Mouse (Mus musculus): ENCODE data around the gene Pip4k2a.

Gene Pip4k2a

DNA sequence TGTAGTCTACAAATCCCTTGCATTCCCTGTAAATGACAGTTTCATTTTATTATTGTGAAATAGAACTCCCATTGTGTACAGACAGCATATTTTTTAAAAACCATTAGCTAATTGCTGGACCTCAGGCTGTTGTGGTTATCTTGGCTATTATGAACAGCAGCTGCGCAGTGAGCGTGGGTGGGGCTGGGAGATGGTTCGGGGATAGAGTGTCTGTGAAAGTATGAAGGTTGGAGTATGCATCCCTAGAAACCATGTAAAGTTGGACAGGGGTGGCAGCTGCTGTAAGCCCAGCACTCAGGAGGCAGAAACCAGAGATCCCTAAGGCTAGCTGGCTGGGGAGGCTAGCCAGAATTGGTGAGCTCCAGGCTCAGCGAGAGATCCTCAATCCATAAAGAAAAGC lies 158.4 kb downstream of the Pip4k2a start:
- no peak for DNase-seq (ENCODE audit: low read depth)

DNA sequence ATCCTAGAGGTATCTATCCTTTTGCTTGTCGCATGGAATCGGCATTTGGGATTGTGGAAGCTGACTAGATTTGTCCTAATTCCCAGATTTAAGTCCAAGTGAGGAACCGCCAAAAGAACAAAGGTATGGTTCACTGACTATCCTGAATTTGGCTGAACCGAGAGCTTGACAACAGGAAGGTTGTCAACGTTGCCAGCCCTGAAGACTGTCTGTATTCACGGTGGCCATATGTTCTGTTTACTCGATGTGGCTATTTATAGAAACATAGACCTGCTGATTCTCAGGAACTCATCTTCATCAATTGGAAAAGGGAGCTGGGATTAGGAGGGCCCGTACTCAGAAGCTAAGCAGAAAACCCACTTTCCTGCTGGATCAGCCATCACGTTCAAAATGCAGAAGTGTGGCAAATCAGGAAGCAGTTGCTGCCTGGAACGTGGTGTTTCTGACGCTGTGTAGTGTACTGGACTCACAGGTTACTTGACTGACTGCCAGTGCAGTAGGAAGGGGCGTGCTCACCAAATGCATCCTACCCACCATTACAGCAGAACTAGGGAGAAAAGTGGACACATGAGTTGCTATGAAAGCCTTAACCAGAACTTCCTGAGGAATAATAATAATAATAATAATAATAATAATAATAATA lies 162.5 kb downstream of the Pip4k2a start:
- DNase-seq (ENCODE audit: low read depth): no peak

DNA sequence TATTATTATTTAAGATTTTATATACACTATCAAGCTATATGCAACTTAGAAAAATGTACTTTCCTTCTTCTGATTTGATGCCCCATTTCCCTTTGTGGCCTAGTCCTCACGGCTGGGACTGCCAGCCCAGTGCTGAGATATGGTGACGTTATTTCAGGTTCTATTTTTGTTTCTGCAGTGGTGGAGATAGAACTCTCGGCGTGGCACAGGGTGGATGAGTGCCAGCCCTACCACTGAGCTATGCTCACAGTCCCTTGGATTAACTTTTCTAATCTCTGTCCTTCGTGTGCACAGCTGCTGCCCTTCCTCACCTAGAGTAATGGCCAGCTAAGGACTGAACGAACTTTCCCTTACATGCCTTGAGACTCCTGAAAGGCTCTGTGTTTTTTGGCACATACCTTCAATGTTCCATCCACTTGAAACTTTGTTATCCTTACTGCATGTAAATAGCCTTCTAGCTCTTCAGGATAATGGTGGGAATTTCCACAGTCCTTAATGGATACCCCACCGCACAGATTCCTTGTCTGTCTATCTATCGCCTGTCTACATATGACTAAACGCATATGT lies 164.8 kb downstream of the Pip4k2a start:
- no peak for DNase-seq (ENCODE audit: low read depth)

DNA sequence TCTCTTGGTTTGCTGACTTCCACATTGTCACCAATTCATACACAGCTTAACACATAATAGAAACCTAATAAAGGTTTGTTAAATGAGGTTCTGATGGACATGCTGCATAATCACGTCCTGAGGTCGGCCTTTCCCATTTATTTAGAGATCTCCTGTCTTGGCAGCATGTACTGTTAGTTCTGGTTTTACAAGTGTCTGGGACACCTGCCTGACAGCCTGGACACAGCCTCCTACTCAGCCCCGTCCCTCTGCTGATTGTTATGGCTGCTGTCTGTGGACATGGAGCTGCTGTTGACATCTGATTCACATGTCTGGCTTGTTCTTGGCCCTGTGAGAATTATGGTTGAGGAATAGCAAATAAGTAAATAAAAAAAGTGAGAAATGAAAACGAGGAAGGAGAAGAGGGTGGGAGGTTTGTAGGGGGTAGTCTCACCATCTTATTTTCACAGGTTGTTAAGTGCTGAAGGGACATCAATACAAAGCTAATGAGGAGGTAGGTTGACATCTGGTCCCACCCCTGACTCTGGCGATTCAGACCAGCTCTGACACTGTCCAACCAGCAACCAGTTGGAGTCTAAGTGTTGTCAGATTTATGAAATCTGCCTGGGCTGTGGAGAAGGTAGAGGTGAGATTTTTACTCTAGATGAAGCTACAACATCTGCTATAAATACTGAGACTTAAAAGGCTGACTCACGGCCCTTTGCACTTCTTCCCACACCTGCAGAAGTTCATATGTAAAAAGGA lies 166.7 kb downstream of the Pip4k2a start:
- DNase-seq (ENCODE audit: low read depth): no peak

DNA sequence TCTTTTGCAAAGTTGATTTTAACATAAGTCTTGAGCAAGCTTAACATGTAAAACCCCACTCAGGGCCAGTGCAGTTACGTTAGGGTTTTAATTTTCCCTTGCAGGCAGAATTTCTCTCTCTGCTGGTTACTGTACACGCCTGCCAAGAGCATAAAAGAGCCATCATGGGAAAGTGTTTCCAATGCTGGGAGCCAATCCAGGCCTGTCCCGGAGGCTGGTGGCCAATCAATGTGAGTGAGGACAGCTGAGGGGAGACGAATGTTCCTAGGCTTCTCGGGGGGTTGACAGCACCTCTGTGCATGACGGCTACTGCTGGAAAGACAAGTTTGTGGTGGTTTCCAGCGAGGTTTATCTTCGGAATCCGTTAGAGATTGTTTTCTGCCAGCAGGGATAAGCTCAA lies 175.2 kb downstream of the Pip4k2a start:
- DNase-seq (ENCODE audit: low read depth): no peak

DNA sequence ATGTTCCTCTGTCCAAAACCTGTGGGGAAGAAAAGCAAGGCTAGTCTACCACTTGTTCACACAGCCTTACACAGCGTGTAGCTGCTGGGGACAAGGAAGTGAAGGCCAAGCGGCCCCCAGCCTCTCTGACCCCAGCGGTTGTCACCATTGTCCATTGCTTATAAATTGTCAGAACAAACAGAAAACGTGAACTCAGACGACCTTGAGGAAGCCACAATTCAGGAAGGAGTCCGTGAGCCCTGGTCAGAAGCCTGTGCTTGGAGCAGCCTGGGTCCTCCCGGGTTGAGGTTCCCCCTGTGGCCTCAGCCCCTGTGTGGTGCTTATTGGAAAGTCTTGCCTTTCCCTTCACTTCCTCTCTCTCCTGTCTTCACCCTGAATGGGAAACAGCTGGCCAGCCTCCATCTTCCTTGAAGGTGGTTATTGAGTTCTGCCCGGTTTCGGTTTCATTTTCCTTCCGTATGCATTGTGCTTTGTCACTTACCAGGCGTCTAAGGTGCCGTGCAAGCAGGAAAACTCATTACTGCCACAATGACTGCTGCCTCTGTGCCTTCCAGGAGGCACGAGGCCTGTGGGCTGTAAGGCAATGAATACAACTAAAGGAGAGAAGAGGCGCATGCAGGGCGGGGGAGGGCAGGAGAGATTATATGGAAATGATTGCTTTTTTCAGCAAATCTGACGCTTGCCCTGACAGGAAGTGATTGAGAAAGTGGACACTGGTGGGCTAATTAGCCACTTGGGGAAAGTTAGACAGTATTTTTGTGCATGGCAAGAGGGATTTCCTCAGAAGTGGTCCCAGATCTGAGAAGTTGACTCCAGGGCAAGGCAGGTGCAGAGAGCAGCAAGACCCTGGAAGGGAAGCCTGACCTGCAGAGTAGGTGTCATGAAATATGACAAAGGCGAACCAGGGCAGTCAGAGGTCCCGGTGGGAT lies 176.2 kb downstream of the Pip4k2a start:
- peak; percentile 40 for DNase-seq (ENCODE audit: low read depth)

DNA sequence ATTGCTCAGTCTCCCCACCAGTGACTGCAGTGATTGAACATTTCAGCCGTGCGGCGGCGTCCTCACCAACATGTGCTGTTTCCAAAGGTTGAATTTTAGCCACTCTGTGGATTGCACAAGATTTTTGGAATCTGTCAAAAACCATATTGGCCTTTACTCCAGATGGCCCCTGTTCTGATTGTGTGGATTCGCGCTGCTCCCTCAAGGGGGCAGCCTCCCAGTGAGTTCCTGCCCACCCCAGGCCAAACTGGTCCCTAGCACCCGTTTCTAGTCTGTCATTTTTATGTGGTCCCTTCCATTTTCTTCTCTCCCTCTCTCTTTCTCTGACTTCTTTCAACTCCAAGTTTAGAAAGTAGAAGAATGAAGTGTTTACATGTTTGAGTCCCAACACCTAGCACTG lies 178.4 kb downstream of the Pip4k2a start:
- DNase-seq (ENCODE audit: low read depth): no peak

DNA sequence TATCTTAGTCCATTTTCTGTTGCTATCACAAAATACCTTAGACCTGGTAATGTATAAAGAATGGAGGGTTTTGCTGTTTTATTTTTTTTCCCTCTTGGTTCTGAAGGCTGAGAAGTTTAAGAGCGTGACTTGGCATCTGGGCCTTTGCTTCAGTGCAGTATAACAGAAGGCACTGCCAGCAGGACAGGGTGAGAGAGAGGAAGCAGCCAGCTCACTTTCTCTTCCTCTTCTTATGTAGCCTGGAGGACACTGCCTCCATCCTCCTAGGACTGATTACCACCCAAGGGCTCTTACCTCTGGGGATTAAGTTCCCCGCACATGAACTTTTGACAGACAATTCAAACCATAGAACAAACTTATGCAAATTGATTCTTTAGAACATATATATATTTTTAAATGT lies 181.9 kb downstream of the Pip4k2a start:
- no peak for DNase-seq (ENCODE audit: low read depth)

DNA sequence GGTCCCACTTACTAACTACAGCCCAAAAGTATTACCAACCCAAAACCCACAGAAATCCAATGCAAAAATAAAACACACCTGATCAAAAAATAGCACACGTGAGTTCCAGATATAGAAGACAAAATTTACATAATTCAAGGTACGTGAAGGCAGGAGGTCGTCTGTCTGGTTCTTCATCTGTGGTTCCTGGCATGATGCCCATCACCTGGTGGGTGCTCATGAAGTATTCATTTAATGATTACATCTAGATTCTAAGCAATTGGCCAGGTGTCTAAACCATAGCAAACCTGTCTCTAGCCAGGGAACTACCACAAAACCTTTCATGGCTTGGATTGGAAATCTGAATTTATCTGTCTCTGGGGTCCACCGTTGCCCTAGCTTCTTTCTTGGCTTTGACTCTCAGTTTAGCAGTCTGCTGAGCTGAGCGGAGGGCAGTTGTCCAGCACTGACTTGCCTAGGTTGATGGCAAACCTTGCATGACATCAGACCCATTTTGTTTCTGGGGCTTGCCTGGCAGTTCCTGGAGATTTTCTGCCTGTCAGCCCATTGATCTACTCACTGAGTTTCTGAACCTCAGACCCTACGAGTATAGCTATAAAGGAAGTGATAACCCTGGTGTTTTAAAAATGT lies 182.5 kb downstream of the Pip4k2a start:
- DNase-seq (ENCODE audit: low read depth): no peak

DNA sequence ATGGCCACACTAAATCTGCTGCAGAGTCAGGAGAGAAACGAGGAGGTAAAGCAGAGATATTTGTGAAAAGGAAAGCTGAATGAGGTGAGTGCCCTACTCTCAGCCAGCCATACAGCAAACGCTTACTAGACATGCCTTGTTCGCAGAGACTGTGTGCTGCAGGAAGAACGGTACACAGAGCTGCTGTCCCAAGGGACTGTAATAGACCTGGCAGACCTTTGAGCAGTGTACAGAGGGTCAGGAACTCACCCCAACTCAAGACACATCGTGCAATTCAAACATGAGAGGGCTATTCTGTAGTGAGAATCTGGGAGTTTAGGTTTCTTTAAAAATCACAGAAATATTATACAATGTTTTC lies 183.5 kb downstream of the Pip4k2a start:
- DNase-seq (ENCODE audit: low read depth): no peak

DNA sequence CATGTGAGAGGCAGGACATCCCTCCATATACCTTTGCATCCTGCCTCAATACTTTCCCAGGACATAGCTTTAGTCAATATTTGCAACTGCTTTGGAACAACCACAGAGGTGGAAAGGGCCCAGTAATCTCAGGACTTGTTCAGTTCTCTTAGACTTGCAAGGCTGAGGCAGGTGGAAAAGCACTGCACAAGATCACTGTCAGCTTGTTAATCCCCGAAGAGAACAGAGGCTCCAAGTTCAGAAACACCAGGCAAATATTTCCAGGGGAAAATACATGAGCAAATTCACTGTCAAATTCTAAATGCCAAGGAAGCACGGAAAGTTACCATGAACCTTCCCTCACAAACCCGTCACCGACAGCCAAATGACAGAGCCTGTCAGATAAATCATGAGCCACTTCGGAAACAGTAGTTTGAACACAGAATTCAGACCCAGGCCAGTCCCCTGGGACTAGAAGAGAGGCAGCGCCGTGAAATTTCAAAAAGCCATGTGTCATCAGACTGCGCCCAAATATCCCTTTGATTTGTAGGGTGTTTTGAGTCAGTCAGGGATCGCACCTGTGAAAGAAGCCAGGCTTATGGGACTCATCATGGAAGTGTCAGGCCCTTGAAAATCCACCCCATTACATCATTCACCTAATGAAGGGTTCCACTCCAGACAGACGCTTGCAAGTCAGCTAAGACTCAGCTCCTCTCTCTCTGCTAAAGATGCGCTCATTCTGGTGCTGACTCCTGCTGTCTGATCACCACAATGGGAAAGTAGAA lies 184.1 kb downstream of the Pip4k2a start:
- DNase-seq (ENCODE audit: low read depth): no peak

DNA sequence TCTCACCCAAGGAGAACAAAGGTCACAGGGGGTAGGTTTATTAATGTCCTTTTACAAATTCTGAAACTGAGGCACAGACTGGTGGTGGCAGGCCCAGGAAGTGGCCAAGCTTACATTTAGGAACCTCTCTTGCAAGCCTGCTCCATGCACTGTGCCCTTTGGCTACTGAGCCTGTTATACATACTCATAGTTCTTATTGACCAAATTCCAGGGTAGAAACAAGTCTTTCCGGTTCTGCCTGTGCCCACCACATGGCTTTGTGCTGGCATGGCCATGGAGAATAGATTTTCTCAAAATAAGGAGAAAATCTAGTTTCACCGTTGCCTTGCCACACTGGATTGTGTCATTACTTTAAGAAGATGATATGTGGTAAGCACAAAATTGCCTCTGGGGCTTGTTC lies 190.0 kb downstream of the Pip4k2a start:
- DNase-seq (ENCODE audit: low read depth): no peak

DNA sequence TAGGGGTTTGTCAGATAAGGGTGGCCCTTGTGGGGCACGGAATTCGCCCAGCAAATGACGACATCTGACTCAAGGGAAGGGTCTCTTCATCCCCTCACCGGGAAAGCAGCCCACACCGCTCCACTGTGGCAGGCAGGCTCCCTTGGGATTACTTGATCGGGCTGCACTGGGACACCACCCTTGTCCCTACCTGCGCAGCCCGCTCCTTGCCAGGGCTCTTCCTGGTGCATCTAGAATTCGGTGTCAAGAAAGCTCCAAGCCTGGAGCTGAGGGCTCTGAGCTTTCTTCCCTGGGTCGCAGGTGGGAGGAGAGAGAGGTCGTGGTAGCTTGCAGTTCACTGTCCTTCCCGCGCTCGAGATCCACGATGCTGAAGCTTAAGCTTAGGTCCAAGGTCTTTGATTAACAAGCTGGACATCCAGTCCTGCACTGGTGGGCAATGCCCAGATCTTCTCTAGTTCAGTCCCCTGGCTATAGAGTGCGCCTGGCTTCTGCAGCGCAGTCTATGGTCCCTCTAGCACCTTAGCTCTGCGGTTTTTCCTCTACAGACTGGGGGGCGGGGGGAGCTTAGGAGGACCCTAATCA lies 196.6 kb downstream of the Pip4k2a start:
- DNase-seq (ENCODE audit: low read depth): no peak

DNA sequence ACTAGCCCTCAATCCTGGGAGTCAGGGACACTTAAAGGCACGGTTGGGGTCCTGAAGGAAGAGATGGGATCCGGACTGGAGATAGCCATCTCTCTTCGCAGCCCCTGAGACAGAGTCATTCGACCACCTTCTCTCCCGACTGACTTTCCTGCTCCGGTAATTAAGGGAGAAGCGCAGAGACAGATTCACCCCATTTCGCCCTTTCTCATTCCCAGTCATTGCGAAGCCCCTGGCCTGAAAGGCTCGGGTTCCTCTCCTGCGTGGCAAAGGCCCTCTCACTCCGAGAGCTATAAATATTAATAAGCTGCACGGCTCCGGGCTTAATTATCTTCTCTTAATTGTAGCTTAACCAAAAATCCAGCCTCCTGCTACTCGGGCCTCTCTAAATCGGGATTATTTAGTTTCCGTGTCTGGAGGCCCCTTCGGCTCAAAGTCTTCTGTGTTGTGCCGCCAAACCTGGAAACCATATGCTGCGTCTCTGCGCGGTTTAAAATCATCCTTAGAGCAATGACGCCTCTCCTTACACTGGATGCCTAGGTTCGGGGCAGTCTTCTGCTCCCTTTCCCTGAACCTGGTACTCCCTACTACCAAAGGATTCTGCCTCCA lies 197.2 kb downstream of the Pip4k2a start:
- DNase-seq (ENCODE audit: low read depth): no peak

DNA sequence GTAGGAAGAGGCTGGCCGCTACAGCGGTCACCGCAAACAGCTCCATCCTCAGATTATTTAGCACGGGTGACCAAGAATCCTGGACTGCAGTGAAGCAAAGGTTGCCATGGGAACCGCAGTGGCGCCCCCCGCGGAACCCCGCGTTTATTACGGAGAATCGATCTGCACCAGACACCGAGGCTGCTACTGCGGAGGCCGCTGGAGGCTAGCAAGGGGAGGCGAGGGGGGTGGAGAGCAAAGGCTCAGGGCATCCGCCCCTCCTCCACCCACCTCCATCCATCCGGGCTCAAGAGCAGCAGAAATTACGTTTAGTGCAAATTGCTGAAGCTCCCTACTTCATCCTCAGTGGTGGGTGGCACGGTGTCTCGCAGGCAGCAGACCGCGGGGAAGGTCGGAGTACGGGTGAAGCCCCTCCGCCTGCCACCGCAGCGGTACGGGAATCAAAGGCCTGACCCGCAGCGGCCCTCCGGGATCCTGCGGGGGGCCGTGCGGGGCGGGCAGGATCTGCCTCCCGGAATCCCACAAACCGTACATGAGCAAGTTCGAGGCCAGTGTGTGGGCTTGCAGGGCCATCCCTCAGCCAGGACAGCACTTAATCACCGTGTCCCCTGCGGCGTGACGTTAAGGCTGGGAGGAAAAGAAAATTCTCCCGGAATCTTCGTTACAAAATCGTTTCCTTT lies 197.8 kb downstream of the Pip4k2a start:
- DNase-seq (ENCODE audit: low read depth): no peak

DNA sequence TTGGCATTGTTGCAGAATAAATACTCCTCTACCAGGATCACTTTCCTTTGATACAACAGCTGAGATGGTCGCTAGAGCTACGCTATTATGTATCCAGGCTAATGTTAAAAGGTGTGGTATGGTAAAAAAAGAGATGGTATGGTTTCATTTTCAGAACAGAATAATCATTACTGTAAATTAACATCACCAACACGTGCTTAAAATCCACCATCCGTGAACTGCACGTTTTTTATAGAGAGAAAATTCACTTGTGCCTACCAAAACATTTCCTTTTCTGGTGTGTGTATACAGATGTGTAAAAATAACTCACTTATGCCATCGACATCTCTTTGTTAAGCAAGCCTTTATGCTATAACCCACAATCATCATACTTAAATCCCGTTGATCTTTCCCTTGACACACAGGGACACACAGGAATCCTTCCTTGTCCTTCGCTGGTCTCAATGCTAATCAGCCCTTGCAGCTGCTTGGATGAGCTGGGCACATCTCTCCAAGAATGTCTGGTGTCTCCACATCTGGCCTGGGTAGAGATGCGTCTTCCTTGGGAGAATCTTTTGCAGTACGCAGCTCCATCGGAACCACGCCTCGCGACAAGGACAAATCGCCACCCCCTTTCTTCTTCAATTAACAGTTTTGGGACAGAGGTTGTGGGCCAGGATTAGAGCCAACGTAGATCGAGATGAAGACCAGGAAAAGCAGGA lies 198.5 kb downstream of the Pip4k2a start:
- DNase-seq (ENCODE audit: low read depth): no peak

DNA sequence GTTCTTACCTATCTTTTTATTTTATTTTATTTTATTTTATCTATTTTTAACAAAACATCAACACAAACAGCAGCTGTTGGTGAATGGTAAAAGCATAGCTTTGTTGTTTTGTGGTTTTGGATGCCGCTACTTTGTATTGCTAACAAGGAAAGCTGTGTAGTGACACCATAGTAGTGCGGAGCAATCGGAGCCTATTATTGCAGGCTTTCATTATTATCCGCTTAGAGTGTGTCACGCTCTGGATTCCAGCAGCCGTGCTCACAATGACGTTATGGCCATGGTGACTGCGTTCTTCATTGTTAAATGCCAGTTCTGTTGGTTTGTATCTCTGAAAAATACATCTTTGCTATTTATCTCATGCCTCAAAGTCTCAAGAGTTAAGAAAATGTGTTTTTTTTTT lies 200.2 kb downstream of the Pip4k2a start:
- no peak for DNase-seq (ENCODE audit: low read depth)

DNA sequence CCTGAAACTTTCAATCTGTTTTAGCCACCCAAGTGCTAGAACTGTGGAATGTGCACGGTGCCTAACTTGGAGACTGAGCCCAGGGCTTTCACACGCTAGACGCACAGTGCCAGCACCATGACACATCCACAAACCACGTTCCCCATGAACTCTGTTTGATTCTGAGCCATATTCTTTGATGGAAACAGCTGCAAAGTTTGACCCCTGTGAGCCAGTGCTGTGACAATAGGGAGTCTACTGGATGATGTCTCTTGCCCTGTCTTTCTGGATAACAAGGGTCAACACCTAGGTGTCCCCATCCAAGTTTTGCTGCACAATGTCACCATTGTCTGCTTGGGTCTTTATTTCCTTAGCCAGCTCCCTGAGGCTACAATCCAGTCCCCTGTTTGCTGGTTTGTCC lies 203.7 kb downstream of the Pip4k2a start:
- DNase-seq (ENCODE audit: low read depth): peak; percentile 14
